Mouse (Mus musculus): ENCODE results near the gene Olfr1218. TPM values are rescaled to one million over a fixed set of nuclear protein-coding genes. Genes with fewer than 3 reads are reported as not detected.

Olfr1218 gene
- polyA plus RNA-seq, 1 experiment from 2014 or later = not detected

Other genes with a start within 250 kb of the Olfr1218 start
- gene Olfr1202, start 246.7 kb downstream of the Olfr1218 start, polyA plus RNA-seq (2014; fragmentation: Nextera tagmentation; extraction: Ambion mirVana) = not detected in 2 replicates
- not detected in 2 replicates for gene Olfr1205, start 231.4 kb downstream of the Olfr1218 start, polyA plus RNA-seq (2014; fragmentation: Nextera tagmentation; extraction: Ambion mirVana)
- gene Olfr1204, start 211.9 kb downstream of the Olfr1218 start, polyA plus RNA-seq (2014; fragmentation: Nextera tagmentation; extraction: Ambion mirVana) = not detected in 2 replicates
- gene Olfr1206, start 198.0 kb downstream of the Olfr1218 start, polyA plus RNA-seq (2014; fragmentation: Nextera tagmentation; extraction: Ambion mirVana) = not detected in 2 replicates
- gene Olfr1208, start 158.9 kb downstream of the Olfr1218 start, polyA plus RNA-seq (2014; fragmentation: Nextera tagmentation; extraction: Ambion mirVana) = not detected in 2 replicates
- not detected in 2 replicates for gene Olfr1209, start 146.0 kb downstream of the Olfr1218 start, polyA plus RNA-seq (2014; fragmentation: Nextera tagmentation; extraction: Ambion mirVana)
- gene Olfr1211, start 123.1 kb downstream of the Olfr1218 start, polyA plus RNA-seq (2014; fragmentation: Nextera tagmentation; extraction: Ambion mirVana) = not detected in 2 replicates
- not detected in 2 replicates for gene Olfr1212, start 107.2 kb downstream of the Olfr1218 start, polyA plus RNA-seq (2014; fragmentation: Nextera tagmentation; extraction: Ambion mirVana)
- 0.10 TPM in 1 of 2 replicates, not detected in the other for gene Gm13762, start 80.9 kb downstream of the Olfr1218 start, polyA plus RNA-seq (2014; fragmentation: Nextera tagmentation; extraction: Ambion mirVana)
- not detected in 2 replicates for gene Olfr1214, start 68.5 kb downstream of the Olfr1218 start, polyA plus RNA-seq (2014; fragmentation: Nextera tagmentation; extraction: Ambion mirVana)
- gene Olfr1215, start 54.2 kb downstream of the Olfr1218 start, polyA plus RNA-seq (2014; fragmentation: Nextera tagmentation; extraction: Ambion mirVana) = not detected in 2 replicates
- not detected in 2 replicates for gene Olfr1216, start 42.8 kb downstream of the Olfr1218 start, polyA plus RNA-seq (2014; fragmentation: Nextera tagmentation; extraction: Ambion mirVana)
- not detected in 2 replicates for gene Olfr1217, start 29.1 kb downstream of the Olfr1218 start, polyA plus RNA-seq (2014; fragmentation: Nextera tagmentation; extraction: Ambion mirVana)
- not detected in 2 replicates for gene Olfr1219, start 22.3 kb upstream of the Olfr1218 start, polyA plus RNA-seq (2014; fragmentation: Nextera tagmentation; extraction: Ambion mirVana)
- not detected in 2 replicates for gene Olfr1220, start 45.6 kb upstream of the Olfr1218 start, polyA plus RNA-seq (2014; fragmentation: Nextera tagmentation; extraction: Ambion mirVana)
- gene Olfr1221, start 56.1 kb upstream of the Olfr1218 start, polyA plus RNA-seq (2014; fragmentation: Nextera tagmentation; extraction: Ambion mirVana) = not detected in 2 replicates
- gene Olfr1222, start 71.9 kb upstream of the Olfr1218 start, polyA plus RNA-seq (2014; fragmentation: Nextera tagmentation; extraction: Ambion mirVana) = not detected in 2 replicates
- not detected in 2 replicates for gene Olfr1223, start 90.4 kb upstream of the Olfr1218 start, polyA plus RNA-seq (2014; fragmentation: Nextera tagmentation; extraction: Ambion mirVana)
- gene Olfr1224-ps1, start 102.9 kb upstream of the Olfr1218 start, polyA plus RNA-seq (2014; fragmentation: Nextera tagmentation; extraction: Ambion mirVana) = not detected in 2 replicates
- not detected in 2 replicates for gene Olfr1225, start 113.5 kb upstream of the Olfr1218 start, polyA plus RNA-seq (2014; fragmentation: Nextera tagmentation; extraction: Ambion mirVana)
- gene Olfr1226, start 138.9 kb upstream of the Olfr1218 start, polyA plus RNA-seq (2014; fragmentation: Nextera tagmentation; extraction: Ambion mirVana) = not detected in 2 replicates
- not detected in 2 replicates for gene Olfr1228, start 192.9 kb upstream of the Olfr1218 start, polyA plus RNA-seq (2014; fragmentation: Nextera tagmentation; extraction: Ambion mirVana)
- not detected in 2 replicates for gene Olfr1229, start 226.8 kb upstream of the Olfr1218 start, polyA plus RNA-seq (2014; fragmentation: Nextera tagmentation; extraction: Ambion mirVana)
- not detected in 2 replicates for gene Olfr1230, start 236.1 kb upstream of the Olfr1218 start, polyA plus RNA-seq (2014; fragmentation: Nextera tagmentation; extraction: Ambion mirVana)
- gene Olfr1231, start 245.9 kb upstream of the Olfr1218 start, polyA plus RNA-seq (2014; fragmentation: Nextera tagmentation; extraction: Ambion mirVana) = not detected in 2 replicates